8 mouse cellular contexts compared by ENCODE assay signal in the genomic region with DNA sequence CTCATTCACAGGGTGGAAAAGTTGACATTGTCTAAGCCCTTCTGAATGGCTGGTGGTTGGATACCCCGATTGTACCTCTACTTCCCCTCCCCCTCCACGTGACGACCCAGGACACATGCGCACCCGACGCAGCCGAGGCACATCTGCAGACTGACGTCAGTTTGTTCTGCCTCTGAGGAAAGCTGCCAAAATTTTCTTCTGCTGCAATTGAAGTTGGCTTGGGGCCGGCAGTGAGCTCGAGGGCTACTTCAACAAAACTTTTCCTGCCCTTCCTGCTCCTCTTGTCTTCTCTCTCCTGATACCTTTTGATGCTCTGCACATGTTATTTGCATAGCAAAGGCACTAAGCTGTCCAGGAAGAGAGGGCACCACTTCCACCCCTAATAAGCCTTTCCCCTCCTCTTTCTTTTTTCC. TPM values are rescaled to one million over a fixed set of nuclear protein-coding genes. Genes with fewer than 3 reads are reported as not detected.
DNase-seq lines count a peak whose midpoint lies in the region; ATAC-seq and TF ChIP-seq lines count a peak whose summit lies in the region.

No protein-coding gene starts in this region.

- no peaks in the 10 kb centered on the region for H3K27me3 ChIP-seq in ES-Bruce4 (ENCODE audit: control insufficient read depth, insufficient read depth, low read length, poor library complexity, severe bottlenecking)
- no peaks in the 10 kb centered on the region for H3K27me3 ChIP-seq in forebrain, embryonic 12.5 days
- no peaks in the 10 kb centered on the region for H3K27me3 ChIP-seq in heart, embryonic 16.5 days (ENCODE audit: control insufficient read depth, insufficient read depth, low read length)
- H3K27me3 ChIP-seq in liver, embryonic 14.5 days (ENCODE audit: control insufficient read depth, insufficient read depth, low read length) = no peaks in the 10 kb centered on the region
- H3K27me3 ChIP-seq in stomach, embryonic 16.5 days (ENCODE audit: control insufficient read depth, insufficient read depth, low read length) = no peaks in the 10 kb centered on the region

- DNase-seq in kidney, postnatal 25 days = peak; percentile 95 to 97
- DNase-seq in liver, embryonic 14.5 days (ENCODE audit: low read depth in 3 of 3, low spot score in 3 of 3) = peak; percentile 66 to 72 (median 67)
- peak; percentile 87 for DNase-seq in neural tube, embryonic 10.5 days (ENCODE audit: extremely low spot score, low spot score)

- H3K9me3 ChIP-seq in ES-Bruce4 (replicated peaks; ENCODE audit: control insufficient read depth, insufficient read depth, low read length, poor library complexity, severe bottlenecking) = no peaks in the 10 kb centered on the region
- no peaks in the 10 kb centered on the region for H3K9me3 ChIP-seq in forebrain, embryonic 12.5 days
- H3K9me3 ChIP-seq in heart, embryonic 16.5 days (replicated peaks; ENCODE audit: control insufficient read depth, low read length) = no peaks in the 10 kb centered on the region
- no peaks in the 10 kb centered on the region for H3K9me3 ChIP-seq in liver, embryonic 14.5 days (ENCODE audit: control insufficient read depth, low read length)
- H3K9me3 ChIP-seq in stomach, embryonic 16.5 days (replicated peaks; ENCODE audit: control insufficient read depth, low read length) = no peaks in the 10 kb centered on the region

- peak; percentile 62; the same call in 1 of the 2 replicates for TF ChIP-seq EP300 in ES-Bruce4 (IDR thresholded peaks at IDR 0.05; ENCODE audit: insufficient read depth, low read depth, low read length)
- TF ChIP-seq EP300 in liver, embryonic 14.5 days (IDR thresholded peaks at IDR 0.05; ENCODE audit: low read depth) = no peak

- H3K36me3 ChIP-seq in ES-Bruce4 (ENCODE audit: control insufficient read depth, insufficient read depth, low read length, poor library complexity, severe bottlenecking) = no peaks in the 10 kb centered on the region
- no peaks in the 10 kb centered on the region for H3K36me3 ChIP-seq in forebrain, embryonic 12.5 days (replicated peaks)
- no peaks in the 10 kb centered on the region for H3K36me3 ChIP-seq in heart, embryonic 16.5 days (ENCODE audit: control insufficient read depth, insufficient read depth)
- H3K36me3 ChIP-seq in liver, embryonic 14.5 days (replicated peaks; ENCODE audit: control insufficient read depth, insufficient read depth, low read depth) = no peaks in the 10 kb centered on the region
- H3K36me3 ChIP-seq in stomach, embryonic 16.5 days (ENCODE audit: control insufficient read depth, insufficient read depth, low read length) = no peaks in the 10 kb centered on the region

- H3K9ac ChIP-seq in ES-Bruce4 (ENCODE audit: low read depth, poor library complexity, severe bottlenecking) = no peak overlapping the region
- H3K9ac ChIP-seq in forebrain, embryonic 12.5 days = peak overlapping the region; percentile 51; the same call in 1 of the 2 replicates
- H3K9ac ChIP-seq in heart, embryonic 16.5 days (ENCODE audit: low read length) = peak overlapping the region; percentile 85
- H3K9ac ChIP-seq in liver, embryonic 14.5 days (replicated peaks) = peak overlapping the region; percentile 54
- peak overlapping the region; percentile 64 for H3K9ac ChIP-seq in stomach, embryonic 16.5 days (ENCODE audit: low read length)

- peak; percentile 59 for ATAC-seq in cerebellum, adult (ENCODE audit: insufficient number of reproducible peaks, low FRiP score, low TSS enrichment)
- peak; percentile 94 for ATAC-seq in forebrain, embryonic 12.5 days (ENCODE audit: low FRiP score)
- ATAC-seq in heart, embryonic 16.5 days (replicated peaks; ENCODE audit: extremely low read depth, insufficient read depth, low FRiP score) = peak; percentile 96
- ATAC-seq in liver, embryonic 14.5 days (ENCODE audit: insufficient read depth) = peak; percentile 89
- peak; percentile 93 for ATAC-seq in stomach, embryonic 16.5 days (ENCODE audit: insufficient read depth, low FRiP score)

- under 1% methylated on average over 10 of the region's 10 CpGs for WGBS in forebrain, embryonic 12.5 days
- 0% methylated on average over 10 of the region's 10 CpGs for WGBS in heart, embryonic 16.5 days
- under 1% methylated on average over 10 of the region's 10 CpGs for WGBS in liver, embryonic 14.5 days (ENCODE audit: insufficient replicate concordance)
- 1% methylated on average over 10 of the region's 10 CpGs for WGBS in stomach, embryonic 16.5 days

- no peaks in the 10 kb centered on the region for H3K4me1 ChIP-seq in ES-Bruce4 (ENCODE audit: control insufficient read depth, insufficient read depth, low read length)
- peaks cover 13% of the 10 kb centered on the region for H3K4me1 ChIP-seq in forebrain, embryonic 12.5 days
- H3K4me1 ChIP-seq in heart, embryonic 16.5 days (ENCODE audit: control insufficient read depth, insufficient read depth, low read length) = peaks cover 9% of the 10 kb centered on the region; the same call in 1 of the 2 replicates
- H3K4me1 ChIP-seq in liver, embryonic 14.5 days (replicated peaks; ENCODE audit: control insufficient read depth in 2 of 2, insufficient read depth in 2 of 2, low read length in 1 of 2) = peaks cover 0 to 2% of the 10 kb centered on the region in 2 experiments; a peak in 1 of 4 replicates
- H3K4me1 ChIP-seq in stomach, embryonic 16.5 days (ENCODE audit: control insufficient read depth, insufficient read depth, low read length) = peaks cover 3% of the 10 kb centered on the region; the same call in 1 of the 2 replicates

- peak overlapping the region; percentile 36 for H3K4me3 ChIP-seq in ES-Bruce4 (ENCODE audit: low read depth, low read length)
- H3K4me3 ChIP-seq in forebrain, embryonic 12.5 days (replicated peaks) = peak overlapping the region; percentile 42
- H3K4me3 ChIP-seq in heart, embryonic 16.5 days (ENCODE audit: low read length) = peak overlapping the region; percentile 77
- H3K4me3 ChIP-seq in liver, embryonic 14.5 days (ENCODE audit: insufficient read depth in 1 of 2, low read depth in 2 of 2, low read length in 2 of 2) = peak overlapping the region; percentile 64 to 66
- peak overlapping the region; percentile 64 for H3K4me3 ChIP-seq in stomach, embryonic 16.5 days (replicated peaks; ENCODE audit: low read length)

- no peak overlapping the region; the same call in 1 of the 2 replicates for H3K27ac ChIP-seq in ES-Bruce4 (ENCODE audit: insufficient read depth, low read length)
- peak overlapping the region; percentile 80 for H3K27ac ChIP-seq in forebrain, embryonic 12.5 days
- H3K27ac ChIP-seq in heart, embryonic 16.5 days (ENCODE audit: low read length) = peak overlapping the region; percentile 97
- no peak overlapping the region; the same call in 1 of the 2 replicates for H3K27ac ChIP-seq in liver, embryonic 14.5 days
- H3K27ac ChIP-seq in stomach, embryonic 16.5 days (ENCODE audit: low read length) = peak overlapping the region; percentile 88

- no peak for TF ChIP-seq CTCF in ES-Bruce4 (IDR thresholded peaks at IDR 0.05; ENCODE audit: low read depth, low read length)
- TF ChIP-seq CTCF in liver, embryonic 14.5 days (IDR thresholded peaks at IDR 0.05; ENCODE audit: low read depth) = no peak

- no peak for TF ChIP-seq POLR2A in ES-Bruce4 (IDR thresholded peaks at IDR 0.05; ENCODE audit: insufficient read depth, low read length)

- H3K4me2 ChIP-seq in forebrain, embryonic 12.5 days = peak overlapping the region; percentile 50
- peak overlapping the region; percentile 83 for H3K4me2 ChIP-seq in heart, embryonic 16.5 days (ENCODE audit: low read depth, low read length)
- H3K4me2 ChIP-seq in liver, embryonic 14.5 days (ENCODE audit: low read depth) = peak overlapping the region; percentile 89
- peak overlapping the region; percentile 79 for H3K4me2 ChIP-seq in stomach, embryonic 16.5 days (ENCODE audit: low read depth, low read length)

RNA-seq across cellular contexts. Expression of a gene that starts 0.7 kb away (rescaled TPM):
- polyA plus RNA-seq in ES-Bruce4 (2011; ENCODE audit: insufficient read depth, insufficient read length, low read depth, missing spikeins) = 2.1 and 2.3 TPM in 2 replicates
- 3.1 and 4.5 TPM in 2 replicates for polyA plus RNA-seq in forebrain, embryonic 12.5 days (2016; fragmentation: Nextera tagmentation; extraction: Ambion mirVana)
- polyA plus RNA-seq in heart, embryonic 16.5 days (2015; fragmentation: Nextera tagmentation; extraction: Ambion mirVana) = 5.4 and 5.7 TPM in 2 replicates
- 0.29 and 0.35 TPM in 2 replicates for polyA plus RNA-seq in liver, embryonic 14.5 days (2012; rRNA removed)
- polyA plus RNA-seq in liver, embryonic 14.5 days (2014; fragmentation: Nextera tagmentation; extraction: Ambion mirVana) = 0.08 and 0.11 TPM in 2 replicates
- 1.8 and 2.6 TPM in 2 replicates for polyA plus RNA-seq in stomach, embryonic 16.5 days (2015; fragmentation: Nextera tagmentation; extraction: Ambion mirVana)

RNA-seq across cellular contexts. Expression of a gene that starts 58.3 kb away (rescaled TPM):
- polyA plus RNA-seq in ES-Bruce4 (2011; ENCODE audit: insufficient read depth, insufficient read length, low read depth, missing spikeins) = 54.8 and 57.4 TPM in 2 replicates
- polyA plus RNA-seq in forebrain, embryonic 12.5 days (2016; fragmentation: Nextera tagmentation; extraction: Ambion mirVana) = 15.8 and 15.9 TPM in 2 replicates
- polyA plus RNA-seq in heart, embryonic 16.5 days (2015; fragmentation: Nextera tagmentation; extraction: Ambion mirVana) = 8.3 and 8.4 TPM in 2 replicates
- polyA plus RNA-seq in liver, embryonic 14.5 days (2012; rRNA removed) = 4.8 and 7.6 TPM in 2 replicates
- 8.5 and 8.9 TPM in 2 replicates for polyA plus RNA-seq in liver, embryonic 14.5 days (2014; fragmentation: Nextera tagmentation; extraction: Ambion mirVana)
- polyA plus RNA-seq in stomach, embryonic 16.5 days (2015; fragmentation: Nextera tagmentation; extraction: Ambion mirVana) = 13.0 and 13.1 TPM in 2 replicates

RNA-seq across cellular contexts. Expression of a gene that starts 58.5 kb away (rescaled TPM):
- polyA plus RNA-seq in ES-Bruce4 (2011; ENCODE audit: insufficient read depth, insufficient read length, low read depth, missing spikeins) = 42.2 and 44.0 TPM in 2 replicates
- 78.3 and 85.0 TPM in 2 replicates for polyA plus RNA-seq in forebrain, embryonic 12.5 days (2016; fragmentation: Nextera tagmentation; extraction: Ambion mirVana)
- 36.6 and 44.1 TPM in 2 replicates for polyA plus RNA-seq in heart, embryonic 16.5 days (2015; fragmentation: Nextera tagmentation; extraction: Ambion mirVana)
- polyA plus RNA-seq in liver, embryonic 14.5 days (2012; rRNA removed) = 23.0 and 33.2 TPM in 2 replicates
- polyA plus RNA-seq in liver, embryonic 14.5 days (2014; fragmentation: Nextera tagmentation; extraction: Ambion mirVana) = 89.3 and 95.0 TPM in 2 replicates
- polyA plus RNA-seq in stomach, embryonic 16.5 days (2015; fragmentation: Nextera tagmentation; extraction: Ambion mirVana) = 41.8 and 51.3 TPM in 2 replicates

Comparison
In these comparisons a context has a peak if more than half of its experiments do, and no peak if none do; other contexts are left out.
1. H3K27ac ChIP-seq: peak in forebrain, embryonic 12.5 days (single experiment), heart, embryonic 16.5 days (single experiment) and stomach, embryonic 16.5 days (single experiment); none in ES-Bruce4 (single experiment) and liver, embryonic 14.5 days (single experiment).
2. Peak in every context shown above with its lines, with median percentiles within 50 percentile points of each other: H3K4me3 ChIP-seq, ATAC-seq, H3K4me2 ChIP-seq and DNase-seq.